In genomic region chr2:28201441-28201841, GRCm38 (mm10) we compare ENCODE assay signal across 24 mouse cellular contexts. TPM values are rescaled to one million over a fixed set of nuclear protein-coding genes. Genes with fewer than 3 reads are reported as not detected.
DNase-seq lines count a peak whose midpoint lies in the region; ATAC-seq lines count a peak whose summit lies in the region.
"Had no signal": no experiment of that assay in that cellular context is flagged by ENCODE, and none has a peak within 500 bp of the region (broad histone marks: within the 10 kb centered on the region; RNA-seq: fewer than 3 reads in every experiment).

No protein-coding gene starts in this region.

- no peak overlapping the region for H3K9ac ChIP-seq in midbrain, embryonic 11.5 days (ENCODE audit: low read length)
- H3K9ac ChIP-seq: embryonic facial prominence, embryonic 13.5 days; hindbrain, embryonic 15.5 days; limb, embryonic 13.5 days; liver, embryonic 12.5 days; midbrain, embryonic 12.5 days had no signal

- WGBS in midbrain, embryonic 11.5 days, result 86% methylated on average over 3 of the region's 3 CpGs

- H3K4me2 ChIP-seq in midbrain, embryonic 11.5 days, result no peak overlapping the region
- H3K4me2 ChIP-seq: embryonic facial prominence, embryonic 13.5 days; hindbrain, embryonic 15.5 days; limb, embryonic 13.5 days; liver, embryonic 12.5 days; midbrain, embryonic 12.5 days had no signal

- H3K9me3 ChIP-seq in midbrain, embryonic 11.5 days (ENCODE audit: control insufficient read depth, low read length), result no peaks in the 10 kb centered on the region
- H3K9me3 ChIP-seq: embryonic facial prominence, embryonic 13.5 days; hindbrain, embryonic 15.5 days; limb, embryonic 13.5 days; liver, embryonic 12.5 days; midbrain, embryonic 12.5 days had no signal

- H3K4me3 ChIP-seq in midbrain, embryonic 11.5 days (ENCODE audit: low read depth, low read length), result no peak overlapping the region
- H3K4me3 ChIP-seq: embryonic facial prominence, embryonic 13.5 days; hindbrain, embryonic 15.5 days; limb, embryonic 13.5 days; liver, embryonic 12.5 days; midbrain, embryonic 12.5 days had no signal

- DNase-seq in frontal cortex, postnatal 25 days (ENCODE audit: low spot score in 2 of 2), result no peak
- DNase-seq in right cerebral cortex, postnatal 25 days, result peak; percentile 20
- no peak for DNase-seq in right cerebral cortex, postnatal 36 days (ENCODE audit: low spot score in 2 of 2)
- peak; percentile 67 to 72 for DNase-seq in cerebellum, postnatal 10 days
- no peak for DNase-seq in midbrain, embryonic 11.5 days (ENCODE audit: low spot score, missing footprints)
- DNase-seq in urinary bladder, adult 2 months (ENCODE audit: low spot score), result no peak
- DNase-seq: adrenal gland, postnatal 10 days; B cell, adult 2 months; embryo, embryonic 11 days; gastrocnemius, postnatal 36 days; kidney, adult 9 months; kidney, postnatal 14 days; lung, adult 18-20 months; lung, postnatal 14 days; spleen, adult 18-20 months had no signal

- peaks cover 12% of the 10 kb centered on the region for H3K4me1 ChIP-seq in midbrain, embryonic 11.5 days (ENCODE audit: control insufficient read depth, insufficient read depth, low read length)

- no peak overlapping the region for H3K27ac ChIP-seq in midbrain, embryonic 11.5 days (ENCODE audit: low read depth, low read length)
- H3K27ac ChIP-seq: embryonic facial prominence, embryonic 13.5 days; hindbrain, embryonic 15.5 days; limb, embryonic 13.5 days; liver, embryonic 12.5 days; midbrain, embryonic 12.5 days had no signal

- no peaks in the 10 kb centered on the region for H3K36me3 ChIP-seq in midbrain, embryonic 11.5 days (ENCODE audit: control insufficient read depth, insufficient read depth, low read length)
- H3K36me3 ChIP-seq: embryonic facial prominence, embryonic 13.5 days; G1E; hindbrain, embryonic 15.5 days; limb, embryonic 13.5 days; liver, embryonic 12.5 days; midbrain, embryonic 12.5 days had no signal

- no peaks in the 10 kb centered on the region for H3K27me3 ChIP-seq in midbrain, embryonic 11.5 days (ENCODE audit: control insufficient read depth, insufficient read depth, low read length)
- H3K27me3 ChIP-seq: hindbrain, embryonic 15.5 days had no signal

- peak; percentile 23; the same call in 1 of the 2 replicates for ATAC-seq in frontal cortex, adult (ENCODE audit: low TSS enrichment)
- ATAC-seq in midbrain, embryonic 11.5 days (ENCODE audit: low FRiP score), result no peak
- ATAC-seq: activated CD4-positive, CD25-positive, alpha-beta regulatory T cell, adult 4 months; forebrain, embryonic 14.5 days; liver, embryonic 12.5 days had no signal

RNA-seq across cellular contexts. Expression of gene Olfm1, which starts 8.6 kb away (rescaled TPM):
- 60.7 and 68.6 TPM in 2 replicates for polyA plus RNA-seq in midbrain, embryonic 11.5 days (2014; fragmentation: Nextera tagmentation; extraction: Ambion mirVana)
- polyA plus RNA-seq in urinary bladder, adult 2 months (2012; rRNA removed), result 33.9 and 46.8 TPM in 2 replicates

Comparison
In these comparisons a context has a peak if more than half of its experiments do, and no peak if none do; other contexts are left out.
1. DNase-seq: peak in right cerebral cortex, postnatal 25 days (single experiment) and cerebellum, postnatal 10 days (2 of 2); none in frontal cortex, postnatal 25 days (0 of 2), right cerebral cortex, postnatal 36 days (0 of 2), midbrain, embryonic 11.5 days (single experiment) and urinary bladder, adult 2 months (single experiment).